Mouse (Mus musculus) liver, embryonic 15.5 days (tissue): ENCODE measurements around the gene Rasal2. TPM values are rescaled to one million over a fixed set of nuclear protein-coding genes. Genes with fewer than 3 reads are reported as not detected.

Experiments
- ATAC-seq: fragments of 200-750 bp; cut with Nextera tagmentation; 2 replicates; pipeline ENCODE4 v1.8.0; 2017; ENCODE audit warnings: moderate number of reproducible peaks, mild to moderate bottlenecking, moderate library complexity; ENCODE audit not compliant: insufficient read depth
- H3K27ac ChIP-seq: fragments of 300-500 bp; sonication (generic); replicated peaks from 2 replicates; pipeline ENCODE4 v1.5.1; 2015; ENCODE audit warnings: mild to moderate bottlenecking, inconsistent platforms
- H3K27me3 ChIP-seq: fragments of 300-500 bp; sonication (generic); 2 replicates; pipeline ENCODE4 v1.6.1; 2015; ENCODE audit warnings: mild to moderate bottlenecking, inconsistent platforms
- H3K36me3 ChIP-seq: fragments of 300-500 bp; sonication (generic); replicated peaks from 2 replicates; pipeline ENCODE4 v1.6.1; 2015; ENCODE audit warnings: moderate library complexity, mild to moderate bottlenecking, inconsistent platforms
- H3K4me1 ChIP-seq: fragments of 300-500 bp; sonication (generic); replicated peaks from 2 replicates; pipeline ENCODE4 v1.6.1; 2015; ENCODE audit warnings: inconsistent platforms
- H3K4me2 ChIP-seq: fragments of 300-500 bp; sonication (generic); 2 replicates; pipeline ENCODE4 v1.6.1; 2015; ENCODE audit warnings: moderate library complexity, mild to moderate bottlenecking, inconsistent platforms
- H3K4me3 ChIP-seq: fragments of 300-500 bp; sonication (generic); replicated peaks from 2 replicates; pipeline ENCODE4 v1.5.1; 2015; ENCODE audit warnings: mild to moderate bottlenecking, inconsistent platforms
- H3K9ac ChIP-seq: fragments of 300-500 bp; sonication (generic); 2 replicates; pipeline ENCODE4 v1.6.1; 2015; ENCODE audit warnings: moderate library complexity, mild to moderate bottlenecking, inconsistent platforms
- H3K9me3 ChIP-seq: fragments of 300-500 bp; sonication (generic); replicated peaks from 2 replicates; pipeline ENCODE4 v1.6.1; 2016; ENCODE audit warnings: inconsistent platforms
- WGBS: fragments of 180-500 bp; shearing (Covaris S2); methylation state at CpG from one replicate; pipeline ENCODE4 v1.1.7; 2015; ENCODE audit warnings: mixed read lengths; ENCODE audit not compliant: insufficient replicate concordance; 5-methylcytosine and 5-hydroxymethylcytosine counted together
- polyA plus RNA-seq: library from polyadenylated mRNA; unstranded; fragments of >200 nt; fragmentation: Nextera tagmentation; extraction: Ambion mirVana; gene quantifications from 2 replicates; pipeline ENCODE4 v1.2.1, GENCODE M21; 2015

Gene Rasal2
- polyA plus RNA-seq, 1 experiment from 2014 or later: 2.0 TPM

- Histone ChIP-seq H3K4me3 (no peak overlapping the region), H3K27ac (no peak overlapping the region), H3K36me3 (no peaks in the 10 kb centered on the region), H3K4me1 (no peaks in the 10 kb centered on the region), H3K4me2 (no peak overlapping the region), H3K27me3 (no peaks in the 10 kb centered on the region), H3K9me3 (no peaks in the 10 kb centered on the region), H3K9ac (no peak overlapping the region)
- no peak for ATAC-seq
- WGBS: 51% methylated on average over 4 of the region's 4 CpGs
These were observed 136.6 kb downstream of the Rasal2 start for GRCm38 (mm10) chr1:157275672-157276307.

- Histone ChIP-seq H3K27ac (no peak overlapping the region), H3K27me3 (no peaks in the 10 kb centered on the region), H3K4me1 (no peaks in the 10 kb centered on the region), H3K9me3 (no peaks in the 10 kb centered on the region), H3K4me2 (no peak overlapping the region), H3K9ac (no peak overlapping the region), H3K36me3 (no peaks in the 10 kb centered on the region), H3K4me3 (no peak overlapping the region)
- 68% methylated on average over 3 of the region's 3 CpGs for WGBS
- ATAC-seq: no peak
These were observed 144.5 kb downstream of the Rasal2 start for GRCm38 (mm10) chr1:157267894-157268293.

- Histone ChIP-seq H3K9ac (no peak overlapping the region), H3K4me1 (no peaks in the 10 kb centered on the region), H3K36me3 (no peaks in the 10 kb centered on the region), H3K4me3 (no peak overlapping the region), H3K27me3 (no peaks in the 10 kb centered on the region), H3K27ac (no peak overlapping the region), H3K4me2 (no peak overlapping the region), H3K9me3 (no peaks in the 10 kb centered on the region)
- 48% methylated on average over 4 of the region's 4 CpGs for WGBS
- no peak for ATAC-seq
These were observed 155.8 kb downstream of the Rasal2 start for GRCm38 (mm10) chr1:157256562-157256961.

GRCm38 (mm10) chr1:157255776-157256175 is 156.6 kb downstream of the Rasal2 start:
- WGBS: 52% methylated on average over 1 of the region's 1 CpGs
- H3K4me1 ChIP-seq: no peaks in the 10 kb centered on the region
- no peaks in the 10 kb centered on the region for H3K9me3 ChIP-seq
- no peak overlapping the region for H3K4me2 ChIP-seq
- H3K27me3 ChIP-seq: no peaks in the 10 kb centered on the region
- H3K9ac ChIP-seq: no peak overlapping the region
- H3K36me3 ChIP-seq: no peaks in the 10 kb centered on the region
- no peak for ATAC-seq
- no peak overlapping the region for H3K4me3 ChIP-seq
- no peak overlapping the region for H3K27ac ChIP-seq

- no peaks in the 10 kb centered on the region for H3K36me3 ChIP-seq
- no peak overlapping the region for H3K4me3 ChIP-seq
- no peak overlapping the region for H3K9ac ChIP-seq
- WGBS: 54% methylated on average over 9 of the region's 9 CpGs
- H3K27ac ChIP-seq: no peak overlapping the region
- ATAC-seq: no peak
- H3K27me3 ChIP-seq: no peaks in the 10 kb centered on the region
- no peaks in the 10 kb centered on the region for H3K9me3 ChIP-seq
- no peaks in the 10 kb centered on the region for H3K4me1 ChIP-seq
- no peak overlapping the region for H3K4me2 ChIP-seq
These were observed 158.6 kb downstream of the Rasal2 start for GRCm38 (mm10) chr1:157253600-157254490.

- 22% methylated on average over 3 of the region's 3 CpGs for WGBS
These were observed 164.3 kb downstream of the Rasal2 start for GRCm38 (mm10) chr1:157248112-157248511.

GRCm38 (mm10) chr1:157247341-157247740 is 165.1 kb downstream of the Rasal2 start:
- no peak overlapping the region for H3K4me2 ChIP-seq
- no peaks in the 10 kb centered on the region for H3K9me3 ChIP-seq
- no peak overlapping the region for H3K4me3 ChIP-seq
- H3K27ac ChIP-seq: no peak overlapping the region
- ATAC-seq: no peak
- no peak overlapping the region for H3K9ac ChIP-seq
- H3K27me3 ChIP-seq: no peaks in the 10 kb centered on the region
- H3K36me3 ChIP-seq: no peaks in the 10 kb centered on the region
- 53% methylated on average over 3 of the region's 3 CpGs for WGBS
- no peaks in the 10 kb centered on the region for H3K4me1 ChIP-seq

More at GRCm38 (mm10) chr1:157248112-157248511, 164.3 kb downstream of the Rasal2 start:
- no peak for ATAC-seq
- no peak overlapping the region for H3K4me2 ChIP-seq
- no peak overlapping the region for H3K4me3 ChIP-seq
- H3K27me3 ChIP-seq: no peaks in the 10 kb centered on the region
- no peak overlapping the region for H3K9ac ChIP-seq
- H3K9me3 ChIP-seq: no peaks in the 10 kb centered on the region
- no peaks in the 10 kb centered on the region for H3K36me3 ChIP-seq
- no peaks in the 10 kb centered on the region for H3K4me1 ChIP-seq
- no peak overlapping the region for H3K27ac ChIP-seq

GRCm38 (mm10) chr1:157246779-157247178 is 165.6 kb downstream of the Rasal2 start:
- Histone ChIP-seq H3K4me3 (no peak overlapping the region), H3K9me3 (no peaks in the 10 kb centered on the region), H3K9ac (no peak overlapping the region), H3K27me3 (no peaks in the 10 kb centered on the region), H3K4me2 (no peak overlapping the region), H3K4me1 (no peaks in the 10 kb centered on the region), H3K36me3 (no peaks in the 10 kb centered on the region), H3K27ac (no peak overlapping the region)
- ATAC-seq: no peak
- WGBS: 39% methylated on average over 1 of the region's 1 CpGs

GRCm38 (mm10) chr1:157244453-157244790 is 168.0 kb downstream of the Rasal2 start:
- no peak overlapping the region for H3K4me2 ChIP-seq
- no peaks in the 10 kb centered on the region for H3K27me3 ChIP-seq
- no peaks in the 10 kb centered on the region for H3K9me3 ChIP-seq
- H3K4me3 ChIP-seq: no peak overlapping the region
- no peak overlapping the region for H3K9ac ChIP-seq
- H3K36me3 ChIP-seq: no peaks in the 10 kb centered on the region
- 54% methylated on average over 5 of the region's 5 CpGs for WGBS
- no peak overlapping the region for H3K27ac ChIP-seq
- no peak for ATAC-seq
- no peaks in the 10 kb centered on the region for H3K4me1 ChIP-seq

- Histone ChIP-seq H3K27me3 (no peaks in the 10 kb centered on the region), H3K4me3 (no peak overlapping the region), H3K4me1 (no peaks in the 10 kb centered on the region), H3K9ac (no peak overlapping the region), H3K4me2 (no peak overlapping the region), H3K36me3 (no peaks in the 10 kb centered on the region), H3K9me3 (no peaks in the 10 kb centered on the region), H3K27ac (no peak overlapping the region)
- no peak for ATAC-seq
- 54% methylated on average over 7 of the region's 7 CpGs for WGBS
These were observed 168.6 kb downstream of the Rasal2 start for GRCm38 (mm10) chr1:157243576-157244452.

- Histone ChIP-seq H3K4me1 (no peaks in the 10 kb centered on the region), H3K27me3 (no peaks in the 10 kb centered on the region), H3K4me2 (no peak overlapping the region), H3K4me3 (no peak overlapping the region), H3K9ac (no peak overlapping the region), H3K36me3 (no peaks in the 10 kb centered on the region), H3K9me3 (no peaks in the 10 kb centered on the region), H3K27ac (no peak overlapping the region)
- WGBS: 78% methylated on average over 1 of the region's 1 CpGs
- ATAC-seq: no peak
These were observed 172.7 kb downstream of the Rasal2 start for GRCm38 (mm10) chr1:157239687-157240086.
